Mouse (Mus musculus): ENCODE measurements around the gene Gm14496.

DNA sequence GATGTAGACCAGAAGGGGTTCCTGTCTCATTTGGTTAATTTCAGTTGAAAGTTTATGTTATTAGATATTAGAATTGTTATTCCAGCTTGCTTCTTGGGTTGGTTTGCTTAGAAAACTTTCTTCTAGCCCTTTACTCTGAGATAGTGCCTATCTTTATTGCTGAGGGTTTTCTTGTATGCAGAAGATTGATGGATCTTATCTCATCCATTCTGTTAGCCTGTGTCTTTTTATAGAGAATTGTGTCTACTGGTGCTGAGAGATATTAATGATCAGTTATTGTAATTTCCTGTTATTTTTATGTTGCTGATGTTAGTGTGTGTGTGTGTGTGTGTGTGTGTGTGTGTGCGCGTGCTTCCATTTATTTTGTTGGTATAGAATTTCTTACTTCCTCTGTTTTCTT lies 21.7 kb upstream of the Gm14496 start:
- TF ChIP-seq CTCF (IDR thresholded peaks at IDR 0.05; ENCODE audit: low read depth, low read length) = no peak
- TF ChIP-seq TAL1 (conservative IDR thresholded peaks at IDR 0.05; ENCODE audit: low read depth, low read length) = peak; percentile 59; the same call in 1 of the 2 replicates
- no peak for TF ChIP-seq POLR2AphosphoS5 (IDR thresholded peaks at IDR 0.05; ENCODE audit: insufficient replicate concordance, low read depth, low read length)

Measured in G1E (cell line).